Mouse (Mus musculus) forebrain, embryonic 12.5 days (tissue): ENCODE results near the gene Prss8. TPM values are rescaled to one million over a fixed set of nuclear protein-coding genes. Genes with fewer than 3 reads are reported as not detected.
A peak's percentile ranks its signal among the peaks of the same experiment; 100 is the strongest.

ENCODE experiments used
- ATAC-seq: fragments of 200-750 bp; cut with Nextera tagmentation; 2 replicates; pipeline ENCODE4 v1.8.0; 2017; ENCODE audit warnings: moderate TSS enrichment; ENCODE audit not compliant: low FRiP score
- H3K27ac ChIP-seq: fragments of 300-500 bp; sonication (generic); 2 replicates; pipeline ENCODE4 v1.5.1; 2016; ENCODE audit warnings: mild to moderate bottlenecking
- H3K27me3 ChIP-seq: fragments of 300-500 bp; sonication (generic); 2 replicates; pipeline ENCODE4 v1.6.1; 2016; ENCODE audit warnings: mild to moderate bottlenecking
- H3K36me3 ChIP-seq: fragments of 300-500 bp; sonication (generic); replicated peaks from 2 replicates; pipeline ENCODE4 v1.6.1; 2016; ENCODE audit warnings: mild to moderate bottlenecking
- H3K4me1 ChIP-seq: fragments of 300-500 bp; sonication (generic); 2 replicates; pipeline ENCODE4 v1.6.1; 2016
- H3K4me2 ChIP-seq: fragments of 300-500 bp; sonication (generic); 2 replicates; pipeline ENCODE4 v1.6.1; 2016; ENCODE audit warnings: mild to moderate bottlenecking, moderate library complexity
- H3K4me3 ChIP-seq: fragments of 300-500 bp; sonication (generic); replicated peaks from 2 replicates; pipeline ENCODE4 v1.5.1; 2016; ENCODE audit warnings: mild to moderate bottlenecking
- H3K9ac ChIP-seq: fragments of 300-500 bp; sonication (generic); 2 replicates; pipeline ENCODE4 v1.6.1; 2016; ENCODE audit warnings: mild to moderate bottlenecking
- H3K9me3 ChIP-seq: fragments of 300-500 bp; sonication (generic); 2 replicates; pipeline ENCODE4 v1.6.1; 2016
- WGBS: fragments of 180-500 bp; shearing (Covaris S2); methylation state at CpG from one replicate; pipeline ENCODE4 v1.1.7; 2016; 5-methylcytosine and 5-hydroxymethylcytosine counted together
- polyA plus RNA-seq: library from polyadenylated mRNA; unstranded; fragments of >200 nt; fragmentation: Nextera tagmentation; extraction: Ambion mirVana; gene quantifications from 2 replicates; pipeline ENCODE4 v1.2.1, GENCODE M21; 2016

Gene Prss8
- polyA plus RNA-seq, 1 experiment from 2014 or later, result 1.5 TPM

- ATAC-seq, result peak; percentile 5; the same call in 1 of the 2 replicates
- H3K4me3 ChIP-seq, result peak overlapping the region; percentile 69
- no peaks in the 10 kb centered on the region for H3K9me3 ChIP-seq
- peaks cover 10% of the 10 kb centered on the region; the same call in 1 of the 2 replicates for H3K27me3 ChIP-seq
- peaks cover 13% of the 10 kb centered on the region for H3K4me1 ChIP-seq
- WGBS, result 58% methylated on average over 18 of the region's 18 CpGs
- peak overlapping the region; percentile 95 for H3K4me2 ChIP-seq
- peak overlapping the region; percentile 82 for H3K9ac ChIP-seq
- no peaks in the 10 kb centered on the region for H3K36me3 ChIP-seq
- 0 out of 2 replicates have a peak overlapping the region, but pooled peaks have one; percentile 67 for H3K27ac ChIP-seq
These were observed 6.4 kb upstream of the Prss8 start for GRCm38 (mm10) chr7:127936216-127936884.

DNA sequence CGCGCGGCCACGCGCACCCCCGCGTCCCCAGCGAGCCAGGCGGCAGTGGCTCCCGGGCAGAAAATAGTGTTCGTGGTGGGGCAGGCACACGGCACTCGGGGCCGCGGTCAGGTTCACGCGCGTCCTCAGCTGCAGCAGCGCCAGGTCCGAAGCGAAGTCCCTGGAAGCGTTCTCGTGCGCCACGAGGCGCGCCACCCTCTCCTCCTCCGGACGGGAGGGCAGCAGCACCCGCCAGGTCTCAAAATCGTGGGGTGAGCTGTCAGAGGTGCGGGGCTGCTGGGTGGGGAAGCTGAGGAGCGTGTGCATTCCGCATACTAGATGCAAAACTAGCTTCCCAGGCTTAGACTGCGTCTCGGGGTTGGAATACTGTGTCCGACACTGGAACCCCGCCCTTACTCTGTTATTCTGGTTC is 5.8 kb upstream of the Prss8 start:
- peak overlapping the region; percentile 95 for H3K4me2 ChIP-seq
- peak overlapping the region; percentile 67 for H3K27ac ChIP-seq
- H3K27me3 ChIP-seq, result peaks cover 11% of the 10 kb centered on the region; the same call in 1 of the 2 replicates
- no peaks in the 10 kb centered on the region for H3K9me3 ChIP-seq
- H3K36me3 ChIP-seq, result no peaks in the 10 kb centered on the region
- ATAC-seq, result peak; percentile 77
- H3K9ac ChIP-seq, result peak overlapping the region; percentile 82
- WGBS, result under 1% methylated on average over 31 of the region's 38 CpGs
- H3K4me1 ChIP-seq, result peaks cover 13% of the 10 kb centered on the region
- peak overlapping the region; percentile 69 for H3K4me3 ChIP-seq

DNA sequence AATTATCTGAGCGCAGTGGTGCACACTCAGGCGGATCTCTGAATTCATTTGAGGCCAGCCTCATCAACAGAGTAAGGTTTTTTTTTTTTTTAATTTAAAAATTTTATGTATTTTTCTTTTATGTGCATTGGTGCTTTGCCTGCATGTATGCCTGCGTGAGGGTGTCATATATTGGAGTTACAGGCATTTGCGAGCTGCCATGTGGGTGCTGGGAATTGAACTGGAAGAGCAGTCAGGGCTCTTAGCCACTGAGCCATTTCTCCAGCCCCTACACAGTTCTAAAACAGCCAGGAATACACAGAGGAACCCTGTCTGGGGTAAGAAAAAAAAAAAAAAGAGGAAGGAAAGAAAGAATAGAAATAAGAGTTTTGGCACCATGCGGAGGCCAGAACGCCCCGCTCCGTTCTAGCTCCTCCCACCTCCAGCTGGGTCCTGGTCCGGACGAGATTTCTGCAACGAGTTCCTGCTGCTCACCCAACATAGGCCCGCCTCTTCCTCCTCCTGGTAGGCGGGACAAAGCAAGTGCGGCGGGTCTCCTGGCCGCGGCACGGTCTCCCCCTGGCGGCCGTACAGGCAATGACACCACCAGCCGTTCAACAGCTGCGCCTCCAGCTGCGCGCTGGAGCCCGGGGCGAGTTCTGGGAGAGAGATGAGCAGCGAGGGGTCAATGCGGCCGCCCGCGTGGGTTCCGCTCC is 5.3 kb upstream of the Prss8 start:
- H3K4me1 ChIP-seq, result peaks cover 13% of the 10 kb centered on the region
- H3K4me3 ChIP-seq, result peak overlapping the region; percentile 69
- peak overlapping the region; percentile 95 for H3K4me2 ChIP-seq

DNA sequence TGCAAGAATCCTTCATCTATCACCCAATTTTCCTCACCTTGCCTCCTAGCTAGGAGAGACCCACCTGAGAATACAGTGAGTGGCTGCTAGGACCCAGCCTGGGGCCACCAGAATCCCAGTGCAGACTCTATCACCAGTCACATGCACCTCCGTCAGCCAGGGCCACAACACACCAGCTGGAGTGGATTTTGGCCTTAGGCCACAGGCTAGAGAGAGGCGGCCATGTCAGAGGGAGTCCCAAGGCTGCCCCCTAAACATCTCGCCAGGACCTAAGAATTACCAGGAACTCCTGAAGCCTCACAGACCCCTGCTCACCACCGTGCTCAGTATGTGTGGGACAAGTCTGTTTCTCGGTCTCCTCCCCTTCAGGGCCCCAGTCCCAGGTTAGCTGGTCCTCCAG is 4.2 kb upstream of the Prss8 start:
- Histone ChIP-seq H3K4me1 (peaks cover 13% of the 10 kb centered on the region), H3K4me3 (no peak overlapping the region), H3K9ac (no peak overlapping the region), H3K36me3 (no peaks in the 10 kb centered on the region), H3K4me2 (no peak overlapping the region), H3K27ac (no peak overlapping the region), H3K27me3 (peaks cover 28% of the 10 kb centered on the region), H3K9me3 (no peaks in the 10 kb centered on the region)
- ATAC-seq, result no peak
- WGBS, result 87% methylated on average over 5 of the region's 5 CpGs

More for the DNA sequence above, 5.3 kb upstream of the Prss8 start:
- Histone ChIP-seq H3K9ac (peak overlapping the region; percentile 82), H3K27me3 (peaks cover 17% of the 10 kb centered on the region), H3K9me3 (no peaks in the 10 kb centered on the region), H3K27ac (peak overlapping the region; percentile 67), H3K36me3 (no peaks in the 10 kb centered on the region)
- 7% methylated on average over 27 of the region's 32 CpGs for WGBS
- ATAC-seq, result peak; percentile 96

- no peak overlapping the region for H3K4me2 ChIP-seq
- H3K4me3 ChIP-seq, result no peak overlapping the region
- ATAC-seq, result no peak
- no peak overlapping the region for H3K27ac ChIP-seq
- peaks cover 43% of the 10 kb centered on the region for H3K27me3 ChIP-seq
- H3K36me3 ChIP-seq, result no peaks in the 10 kb centered on the region
- H3K9me3 ChIP-seq, result no peaks in the 10 kb centered on the region
- WGBS, result 19% methylated on average over 13 of the region's 13 CpGs
- peaks cover 13% of the 10 kb centered on the region for H3K4me1 ChIP-seq
- H3K9ac ChIP-seq, result no peak overlapping the region
These were observed 2.5 kb upstream of the Prss8 start for GRCm38 (mm10) chr7:127932273-127933031.

DNA sequence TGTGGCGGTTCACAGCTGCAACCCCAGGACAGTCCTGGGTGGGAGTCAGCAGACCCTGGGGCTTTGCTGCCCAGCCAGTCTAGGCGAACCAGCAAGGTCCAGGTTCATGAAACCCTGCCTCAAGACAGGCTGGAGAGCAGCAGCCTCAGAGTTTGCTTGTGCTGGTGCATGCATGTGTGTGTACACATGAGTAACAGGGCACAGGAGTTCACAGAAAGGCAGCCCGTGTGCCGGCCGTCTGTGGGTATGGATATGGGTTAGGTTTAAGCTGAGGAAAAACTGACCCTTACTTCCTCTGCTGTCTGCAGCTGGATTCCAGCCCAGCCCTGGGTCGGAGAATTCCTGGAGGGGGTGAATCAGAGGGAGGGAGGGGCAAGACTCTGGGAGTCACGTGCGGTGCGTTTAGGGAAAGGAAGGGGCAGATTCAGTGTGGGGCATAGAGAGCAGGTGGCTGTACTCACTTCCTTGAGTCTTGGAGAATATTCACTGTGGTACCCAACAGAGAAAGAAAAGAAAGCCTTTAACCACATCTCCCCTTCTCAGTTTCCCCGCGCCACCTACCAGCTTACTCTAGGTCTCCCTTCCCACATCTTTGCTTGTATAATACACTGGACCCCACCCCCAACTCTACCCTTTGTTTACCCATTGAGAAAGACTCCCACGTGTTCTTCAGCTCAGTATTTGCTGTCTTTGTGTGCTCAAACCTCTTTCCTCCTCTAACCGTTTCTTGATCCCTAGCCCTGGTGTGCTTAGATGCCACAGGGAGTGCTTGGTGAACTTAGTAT is 1.6 kb upstream of the Prss8 start:
- Histone ChIP-seq H3K4me1 (peaks cover 13% of the 10 kb centered on the region), H3K4me3 (no peak overlapping the region), H3K27ac (no peak overlapping the region), H3K9me3 (no peaks in the 10 kb centered on the region), H3K4me2 (no peak overlapping the region), H3K9ac (no peak overlapping the region), H3K27me3 (peaks cover 43% of the 10 kb centered on the region), H3K36me3 (peaks cover 6% of the 10 kb centered on the region; the same call in 1 of the 2 replicates)
- WGBS, result 35% methylated on average over 13 of the region's 13 CpGs
- no peak for ATAC-seq

DNA sequence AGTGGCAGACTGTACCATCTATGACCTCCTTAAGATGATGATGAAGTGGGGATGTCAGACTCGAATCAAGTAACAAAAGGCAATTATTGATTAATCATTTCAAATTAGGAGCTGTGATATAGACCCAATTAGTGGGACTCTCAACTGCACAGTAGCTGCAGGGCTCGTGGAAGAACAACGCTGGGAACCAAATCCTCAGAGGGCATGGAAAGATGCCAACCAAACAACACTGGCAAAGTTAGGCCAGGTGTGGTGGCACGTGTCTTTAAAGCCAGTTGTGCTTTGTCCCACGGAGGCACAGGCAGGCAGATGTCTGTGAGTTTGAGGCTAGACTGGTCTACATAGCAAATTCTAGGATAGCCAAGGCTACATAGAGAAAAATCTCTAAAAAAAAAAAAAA is 732 bp upstream of the Prss8 start:
- H3K4me2 ChIP-seq, result no peak overlapping the region
- no peak overlapping the region for H3K4me3 ChIP-seq
- H3K9me3 ChIP-seq, result no peaks in the 10 kb centered on the region
- H3K27ac ChIP-seq, result no peak overlapping the region
- no peak overlapping the region for H3K9ac ChIP-seq
- no peak for ATAC-seq
- peaks cover 38% of the 10 kb centered on the region for H3K27me3 ChIP-seq
- peaks cover 6% of the 10 kb centered on the region for H3K4me1 ChIP-seq
- 81% methylated on average over 5 of the region's 5 CpGs for WGBS
- H3K36me3 ChIP-seq, result peaks cover 15% of the 10 kb centered on the region

DNA sequence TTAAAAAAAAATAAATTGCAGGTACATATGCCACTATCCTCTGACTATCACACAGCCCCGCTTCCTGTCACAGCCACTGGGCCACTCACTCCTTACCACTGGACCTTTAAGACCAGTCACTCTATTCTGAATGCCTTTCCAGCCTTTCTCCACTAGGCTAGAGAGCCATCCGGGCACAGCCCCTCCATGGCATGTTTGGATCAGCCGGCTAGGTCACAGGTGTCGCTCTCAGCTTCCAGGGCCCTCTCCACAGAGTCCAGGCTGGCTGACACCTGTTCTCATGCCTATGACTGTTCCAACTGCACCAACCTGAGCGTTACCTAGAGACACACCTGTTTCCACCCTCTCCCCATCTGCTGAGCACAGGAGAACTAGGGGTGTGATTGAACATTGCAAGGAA is 1.3 kb downstream of the Prss8 start:
- 60% methylated on average over 5 of the region's 5 CpGs for WGBS
- peaks cover 38% of the 10 kb centered on the region for H3K27me3 ChIP-seq
- H3K27ac ChIP-seq, result no peak overlapping the region
- no peaks in the 10 kb centered on the region; the same call in 1 of the 2 replicates for H3K4me1 ChIP-seq
- H3K4me2 ChIP-seq, result no peak overlapping the region
- H3K36me3 ChIP-seq, result peaks cover 34% of the 10 kb centered on the region
- H3K9ac ChIP-seq, result no peak overlapping the region
- no peak for ATAC-seq
- no peaks in the 10 kb centered on the region for H3K9me3 ChIP-seq
- H3K4me3 ChIP-seq, result no peak overlapping the region

DNA sequence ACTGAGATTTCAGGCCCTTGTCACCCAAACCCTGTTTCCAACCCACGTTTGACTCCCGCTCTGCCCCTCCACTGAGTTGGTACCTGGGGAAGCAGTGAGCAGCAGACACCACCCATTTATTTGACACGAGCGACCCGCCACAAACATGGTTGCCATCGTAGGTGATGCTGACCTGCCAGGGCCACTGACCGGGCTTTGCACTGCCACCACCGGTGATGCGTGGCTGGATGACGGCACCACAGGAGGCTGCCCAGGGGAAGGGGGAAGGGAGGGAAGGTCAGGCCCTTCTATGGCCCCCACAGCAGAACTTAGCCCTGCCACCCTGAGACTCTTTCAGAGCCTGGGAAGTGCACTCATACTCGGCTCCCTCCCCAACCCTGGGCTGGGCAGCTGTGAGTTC is 2.2 kb downstream of the Prss8 start:
- Histone ChIP-seq H3K4me1 (no peaks in the 10 kb centered on the region; the same call in 1 of the 2 replicates), H3K4me3 (no peak overlapping the region), H3K9me3 (no peaks in the 10 kb centered on the region), H3K27ac (no peak overlapping the region), H3K9ac (no peak overlapping the region), H3K27me3 (peaks cover 38% of the 10 kb centered on the region), H3K4me2 (no peak overlapping the region), H3K36me3 (peaks cover 42% of the 10 kb centered on the region)
- ATAC-seq, result no peak
- 87% methylated on average over 11 of the region's 11 CpGs for WGBS

DNA sequence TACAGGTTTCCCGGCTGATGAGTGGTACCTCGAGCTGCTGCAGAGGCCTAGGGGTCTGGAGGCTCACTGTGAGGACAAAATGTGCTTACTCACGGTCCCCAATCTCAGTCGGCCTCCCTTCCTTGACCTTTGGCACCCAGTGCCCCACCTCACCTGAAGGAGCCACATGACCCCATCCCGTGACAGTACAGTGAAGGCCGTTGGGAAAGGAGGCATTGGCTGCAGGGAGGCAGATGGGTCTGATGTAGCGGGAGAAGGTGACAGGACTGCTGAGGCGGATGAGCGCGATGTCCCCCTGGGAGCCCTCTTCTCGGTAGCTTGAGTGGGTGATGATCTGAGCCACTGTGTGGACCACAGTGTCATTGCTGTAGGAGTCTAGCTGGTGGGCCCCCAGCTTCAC is 3.1 kb downstream of the Prss8 start:
- Histone ChIP-seq H3K27me3 (peaks cover 38% of the 10 kb centered on the region), H3K27ac (no peak overlapping the region), H3K4me1 (no peaks in the 10 kb centered on the region; the same call in 1 of the 2 replicates), H3K4me2 (no peak overlapping the region), H3K4me3 (no peak overlapping the region), H3K36me3 (peaks cover 51% of the 10 kb centered on the region), H3K9ac (no peak overlapping the region), H3K9me3 (no peaks in the 10 kb centered on the region)
- no peak for ATAC-seq
- WGBS, result 90% methylated on average over 11 of the region's 11 CpGs

- H3K4me2 ChIP-seq, result no peak overlapping the region
- no peak overlapping the region for H3K27ac ChIP-seq
- peaks cover 55% of the 10 kb centered on the region for H3K36me3 ChIP-seq
- 89% methylated on average over 8 of the region's 8 CpGs for WGBS
- H3K9ac ChIP-seq, result no peak overlapping the region
- no peaks in the 10 kb centered on the region for H3K9me3 ChIP-seq
- H3K4me3 ChIP-seq, result no peak overlapping the region
- peaks cover 32% of the 10 kb centered on the region for H3K27me3 ChIP-seq
- no peaks in the 10 kb centered on the region; the same call in 1 of the 2 replicates for H3K4me1 ChIP-seq
- ATAC-seq, result no peak
These were observed 3.8 kb downstream of the Prss8 start for GRCm38 (mm10) chr7:127926066-127926465.
